Mouse (Mus musculus) embryonic fibroblast, embryonic 13.5 days (primary cell): ENCODE results near the gene Mid1. TPM values are rescaled to one million over a fixed set of nuclear protein-coding genes. Genes with fewer than 3 reads are reported as not detected.

Source experiments
- H3K27ac ChIP-seq: 2 replicates; pipeline ENCODE4 v1.5.1; 2012; ENCODE audit warnings: low read length, control low read depth, inconsistent platforms; ENCODE audit not compliant: insufficient read depth
- H3K4me1 ChIP-seq: 2 replicates; pipeline ENCODE4 v1.6.1; 2011; ENCODE audit warnings: low read length; ENCODE audit not compliant: control insufficient read depth, insufficient read depth
- H3K4me3 ChIP-seq: 2 replicates; pipeline ENCODE4 v1.5.1; 2011; ENCODE audit warnings: mild to moderate bottlenecking, control low read depth, low read length; ENCODE audit not compliant: insufficient read depth
- CTCF ChIP-seq: IDR thresholded peaks from 2 replicates; pipeline ENCODE4 v1.5.1; 2011; ENCODE audit warnings: mild to moderate bottlenecking, control low read depth, low read length, moderate library complexity, borderline replicate concordance; ENCODE audit not compliant: insufficient read depth
- POLR2A ChIP-seq: IDR thresholded peaks from 2 replicates; pipeline ENCODE4 v1.6.1; 2011; ENCODE audit warnings: low read depth, mild to moderate bottlenecking, control low read depth, low read length, moderate library complexity
- polyA plus RNA-seq: library from polyadenylated mRNA; stranded (reverse); fragments of >200 nt; gene quantifications from 2 replicates; pipeline ENCODE4 v1.2.4, GENCODE M21; 2011; ENCODE audit warnings: low read depth; ENCODE audit not compliant: missing spikeins, insufficient read length

The Mid1 gene
- polyA plus RNA-seq, 1 experiment = 36.1 TPM

- Histone ChIP-seq H3K4me1 (no peaks in the 10 kb centered on the region), H3K27ac (no peak within 1 kb of the TSS), H3K4me3 (no peak within 1 kb of the TSS)
- TF ChIP-seq CTCF (no peak), POLR2A (no peak)
Observed at GRCm38 (mm10) chrX:169779535-169779934, 94.5 kb downstream of the Mid1 start, which contains the start of gene 4933400A11Rik. Gene 4933400A11Rik (minus strand): TSS chrX:169779635.

DNA sequence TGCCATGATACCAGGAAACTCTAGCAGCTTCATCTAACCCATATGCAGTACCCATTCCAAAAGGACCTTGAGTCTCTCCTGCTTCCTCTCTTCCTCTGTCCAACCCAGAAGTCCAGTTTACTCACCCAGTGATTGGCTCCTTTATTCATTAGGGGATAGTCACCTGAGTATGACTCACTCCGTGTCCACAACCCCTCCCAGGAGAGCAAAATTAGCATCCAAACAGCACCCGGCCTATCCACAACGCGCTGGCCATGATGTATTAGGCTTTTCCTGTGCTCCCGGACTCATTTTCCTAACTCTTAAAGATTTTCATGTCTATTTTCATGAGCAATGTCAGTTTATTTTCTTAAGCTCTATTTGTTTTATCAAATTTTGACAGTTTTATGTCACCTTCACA is 104.7 kb downstream of the Mid1 start:
- Histone ChIP-seq H3K27ac (no peak overlapping the region), H3K4me3 (no peak overlapping the region), H3K4me1 (no peaks in the 10 kb centered on the region)
- no peak for TF ChIP-seq CTCF
- TF ChIP-seq POLR2A = no peak

- TF ChIP-seq CTCF (no peak), POLR2A (no peak)
- Histone ChIP-seq H3K4me3 (no peak overlapping the region), H3K27ac (no peak overlapping the region), H3K4me1 (no peaks in the 10 kb centered on the region; the same call in 1 of the 2 replicates)
Observed at GRCm38 (mm10) chrX:169792879-169793278, 107.9 kb downstream of the Mid1 start.

DNA sequence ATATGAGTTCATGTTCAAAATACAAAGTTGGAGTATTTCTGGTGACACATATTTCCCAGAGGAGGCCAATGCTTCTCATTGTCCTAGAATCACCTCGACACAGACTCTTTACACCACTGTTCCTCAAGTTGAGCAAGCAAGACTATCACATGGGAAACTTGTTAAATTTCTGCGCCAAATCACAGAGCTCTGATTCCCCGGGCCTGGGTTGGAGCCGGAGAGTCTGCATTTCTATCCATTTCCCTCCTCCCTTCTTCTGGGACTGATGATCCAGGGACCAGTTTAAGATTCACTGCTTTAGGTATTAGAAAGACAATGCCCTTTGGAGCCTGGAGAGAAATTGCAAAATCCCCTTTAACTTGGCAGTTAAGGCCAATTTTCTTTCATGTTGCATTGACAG is 109.4 kb downstream of the Mid1 start:
- Histone ChIP-seq H3K4me3 (no peak overlapping the region), H3K27ac (peak overlapping the region; percentile 62), H3K4me1 (no peaks in the 10 kb centered on the region; the same call in 1 of the 2 replicates)
- TF ChIP-seq CTCF (no peak), POLR2A (no peak)

GRCm38 (mm10) chrX:169794831-169795311 is 109.9 kb downstream of the Mid1 start:
- Histone ChIP-seq H3K4me1 (no peaks in the 10 kb centered on the region; the same call in 1 of the 2 replicates), H3K4me3 (no peak overlapping the region), H3K27ac (peak overlapping the region; percentile 62)
- TF ChIP-seq POLR2A (no peak), CTCF (no peak)

DNA sequence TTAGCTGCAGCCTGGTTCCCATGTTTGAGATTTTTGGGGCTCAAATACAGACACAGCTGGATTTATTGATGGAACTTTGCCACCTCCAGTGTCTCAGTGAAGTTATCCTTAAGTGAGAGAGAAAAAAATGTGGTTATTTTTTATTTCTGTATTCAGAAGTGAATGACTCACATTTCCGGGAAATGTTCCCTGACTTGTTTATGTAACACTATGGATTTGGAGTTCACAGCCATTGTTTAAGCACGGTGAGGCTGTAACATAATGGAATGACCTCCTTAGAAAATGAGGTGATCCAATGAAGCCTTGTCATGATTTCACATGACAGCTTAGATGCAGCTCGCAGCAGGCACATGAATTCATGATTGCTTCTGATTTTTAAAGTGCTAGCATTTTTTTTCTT is 112.1 kb downstream of the Mid1 start:
- H3K4me3 ChIP-seq = no peak overlapping the region
- no peak for TF ChIP-seq CTCF
- no peak for TF ChIP-seq POLR2A
- no peak overlapping the region for H3K27ac ChIP-seq
- no peaks in the 10 kb centered on the region; the same call in 1 of the 2 replicates for H3K4me1 ChIP-seq

DNA sequence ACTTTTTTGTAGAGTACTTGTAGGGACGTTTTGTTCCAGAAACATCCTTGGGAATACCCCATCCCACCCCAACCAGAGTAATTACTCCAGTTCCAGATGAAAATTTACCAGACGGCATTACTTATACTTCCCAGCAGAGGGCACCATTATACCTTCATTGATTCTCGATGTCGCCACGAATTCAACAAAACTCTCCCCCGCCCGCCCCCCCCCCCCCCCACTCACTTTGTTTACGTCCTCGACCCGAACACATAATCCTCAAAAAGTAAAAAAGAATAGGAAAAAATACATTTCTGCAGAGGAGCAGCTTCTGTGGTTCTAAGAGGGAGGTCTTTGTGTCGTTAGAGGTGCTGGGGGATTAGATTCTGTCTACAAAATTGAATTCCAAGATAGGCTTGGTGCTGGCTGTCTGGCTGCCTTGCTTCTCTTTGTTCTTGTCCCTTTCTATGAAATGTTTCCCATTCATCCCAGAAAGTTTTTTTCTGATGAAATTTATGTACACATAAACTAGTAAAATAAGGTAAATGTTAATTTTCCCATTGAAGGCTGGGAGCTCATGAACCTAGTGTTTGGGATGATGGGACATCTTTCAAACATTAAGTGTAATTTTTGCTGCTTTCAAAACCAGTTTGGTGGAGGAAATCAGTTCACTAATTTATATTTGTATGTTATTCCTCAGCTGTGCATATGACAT is 114.1 kb downstream of the Mid1 start:
- Histone ChIP-seq H3K27ac (no peak overlapping the region; the same call in 1 of the 2 replicates), H3K4me3 (no peak overlapping the region; the same call in 1 of the 2 replicates), H3K4me1 (no peaks in the 10 kb centered on the region; the same call in 1 of the 2 replicates)
- no peak for TF ChIP-seq POLR2A
- TF ChIP-seq CTCF = no peak

DNA sequence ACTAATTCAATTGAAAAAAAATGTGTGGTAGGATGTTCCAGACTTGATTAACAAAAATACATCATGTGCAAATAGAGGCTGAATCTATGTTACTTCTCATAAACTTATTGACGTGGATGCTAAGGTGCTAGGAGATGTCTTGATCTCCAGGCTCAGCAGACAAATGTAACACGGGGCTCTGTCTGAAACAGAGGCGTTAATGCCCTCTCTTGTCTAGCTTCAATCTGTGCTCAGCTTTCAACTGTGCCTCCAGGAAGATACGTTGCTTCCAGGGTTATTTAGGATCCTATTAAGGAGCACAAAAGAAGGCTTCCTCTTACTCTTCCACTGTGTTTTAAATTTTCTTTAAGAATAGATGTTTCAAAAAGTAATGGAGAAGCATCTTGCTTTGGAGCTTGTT is 115.2 kb downstream of the Mid1 start:
- Histone ChIP-seq H3K4me1 (no peaks in the 10 kb centered on the region), H3K27ac (no peak overlapping the region), H3K4me3 (no peak overlapping the region)
- TF ChIP-seq POLR2A (no peak), CTCF (no peak)

DNA sequence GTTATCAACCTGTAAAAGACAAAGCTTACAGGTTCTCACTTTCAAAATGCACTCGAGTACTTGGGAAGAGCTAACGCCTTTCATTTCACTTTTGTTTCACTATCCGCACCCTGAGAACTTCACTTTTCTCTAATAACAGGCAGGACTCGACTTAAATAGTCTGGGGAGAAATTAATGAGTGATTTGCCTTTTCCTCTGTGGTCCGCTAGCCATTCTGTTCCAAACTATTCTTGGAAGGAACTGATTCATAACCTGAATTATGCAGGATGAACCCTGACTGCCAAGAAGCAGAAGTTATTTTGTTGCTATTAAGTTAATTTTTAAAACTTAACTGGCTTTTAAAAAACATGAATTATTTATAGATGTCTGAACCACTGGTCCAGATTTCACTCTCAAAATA is 120.8 kb downstream of the Mid1 start:
- Histone ChIP-seq H3K27ac (peak overlapping the region; percentile 68), H3K4me3 (no peak overlapping the region), H3K4me1 (no peaks in the 10 kb centered on the region)
- TF ChIP-seq POLR2A (no peak), CTCF (no peak)

DNA sequence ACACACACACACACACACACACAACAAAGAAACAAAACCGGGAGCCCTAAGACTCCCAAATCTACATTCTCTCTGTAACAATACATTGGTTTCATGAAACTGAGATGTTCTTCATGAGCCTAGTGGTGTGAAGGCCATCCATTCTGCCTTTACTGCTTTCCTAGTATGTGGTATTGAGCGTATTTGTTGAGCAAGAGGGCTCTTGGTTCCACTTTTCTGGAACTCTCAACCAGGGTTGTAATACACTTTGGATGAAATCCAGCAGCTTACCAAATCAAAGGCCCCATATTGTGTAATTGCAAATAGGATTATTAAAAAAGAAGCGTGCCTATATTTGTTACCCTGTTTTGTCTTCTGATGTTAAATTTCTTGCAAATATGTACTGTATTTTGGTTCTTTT is 122.7 kb downstream of the Mid1 start:
- Histone ChIP-seq H3K4me1 (no peaks in the 10 kb centered on the region), H3K4me3 (no peak overlapping the region), H3K27ac (no peak overlapping the region)
- TF ChIP-seq POLR2A = no peak
- no peak for TF ChIP-seq CTCF
